ENCODE assay signal across 9 mouse cellular contexts in genomic region chr14:93350906-93351305, GRCm38 (mm10).
A peak's percentile ranks its signal among the peaks of the same experiment; 100 is the strongest.
DNase-seq lines count a peak whose midpoint lies in the region; ATAC-seq and TF ChIP-seq lines count a peak whose summit lies in the region.
"Had no signal": no experiment of that assay in that cellular context is flagged by ENCODE, and none has a peak within 500 bp of the region (broad histone marks: within the 10 kb centered on the region; RNA-seq: fewer than 3 reads in every experiment).

No protein-coding gene starts in this region.

- no peak overlapping the region for H3K4me2 ChIP-seq in midbrain, embryonic 16.5 days (ENCODE audit: low read length)
- no peak overlapping the region for H3K4me2 ChIP-seq in liver, embryonic 12.5 days
- H3K4me2 ChIP-seq: heart, embryonic 15.5 days; stomach, embryonic 15.5 days had no signal

- no peak overlapping the region for H3K27ac ChIP-seq in midbrain, embryonic 16.5 days (ENCODE audit: low read length)
- H3K27ac ChIP-seq in liver, embryonic 12.5 days: no peak overlapping the region
- H3K27ac ChIP-seq: heart, embryonic 15.5 days; stomach, embryonic 15.5 days had no signal

- WGBS in midbrain, embryonic 16.5 days: 28% methylated on average over 6 of the region's 6 CpGs
- WGBS in liver, embryonic 12.5 days (ENCODE audit: insufficient replicate concordance): 73% methylated on average over 6 of the region's 6 CpGs

- DNase-seq in MN1 (ENCODE audit: low spot score): peak; percentile 7
- peak; percentile 65 for DNase-seq in brain, embryonic 14.5 days (ENCODE audit: low read depth)
- peak; percentile 27 to 74 for DNase-seq in frontal cortex, postnatal 36 days (ENCODE audit: low spot score in 2 of 2)
- peak; percentile 41 for DNase-seq in layer of hippocampus, adult 9-10 months (ENCODE audit: low spot score)
- DNase-seq in spleen, postnatal 4 days (ENCODE audit: low spot score in 2 of 2): no peak

- peak; percentile 39; the same call in 1 of the 2 replicates for ATAC-seq in midbrain, embryonic 16.5 days
- ATAC-seq in liver, embryonic 12.5 days: no peak

- no peak for TF ChIP-seq POLR2A in brain, embryonic 14.5 days (IDR thresholded peaks at IDR 0.05; ENCODE audit: borderline replicate concordance, extremely low read depth, insufficient read depth, insufficient read length, poor library complexity, severe bottlenecking)

- H3K36me3 ChIP-seq in midbrain, embryonic 16.5 days (ENCODE audit: control insufficient read depth, insufficient read depth, low read length): no peaks in the 10 kb centered on the region
- H3K36me3 ChIP-seq in liver, embryonic 12.5 days: no peaks in the 10 kb centered on the region
- H3K36me3 ChIP-seq: heart, embryonic 15.5 days; stomach, embryonic 15.5 days had no signal

- no peak overlapping the region for H3K4me3 ChIP-seq in midbrain, embryonic 16.5 days (ENCODE audit: low read depth, low read length)
- no peak overlapping the region for H3K4me3 ChIP-seq in liver, embryonic 12.5 days
- H3K4me3 ChIP-seq: heart, embryonic 15.5 days; stomach, embryonic 15.5 days had no signal

- no peaks in the 10 kb centered on the region for H3K9me3 ChIP-seq in midbrain, embryonic 16.5 days (replicated peaks; ENCODE audit: control insufficient read depth, low read length, poor library complexity, severe bottlenecking)
- H3K9me3 ChIP-seq in liver, embryonic 12.5 days (replicated peaks): no peaks in the 10 kb centered on the region
- H3K9me3 ChIP-seq: heart, embryonic 15.5 days; stomach, embryonic 15.5 days had no signal

- TF ChIP-seq CTCF in brain, embryonic 14.5 days (IDR thresholded peaks at IDR 0.05; ENCODE audit: borderline replicate concordance, extremely low read depth, insufficient read depth, insufficient read length): no peak

- no peak overlapping the region for H3K9ac ChIP-seq in midbrain, embryonic 16.5 days (ENCODE audit: low read depth, low read length)
- no peak overlapping the region for H3K9ac ChIP-seq in liver, embryonic 12.5 days
- H3K9ac ChIP-seq: heart, embryonic 15.5 days; stomach, embryonic 15.5 days had no signal

- no peaks in the 10 kb centered on the region for H3K4me1 ChIP-seq in midbrain, embryonic 16.5 days (ENCODE audit: control insufficient read depth, insufficient read depth, low read length)
- no peaks in the 10 kb centered on the region for H3K4me1 ChIP-seq in liver, embryonic 12.5 days
- H3K4me1 ChIP-seq: stomach, embryonic 15.5 days had no signal

- no peaks in the 10 kb centered on the region for H3K27me3 ChIP-seq in midbrain, embryonic 16.5 days (ENCODE audit: control insufficient read depth, insufficient read depth, low read depth, low read length)
- no peaks in the 10 kb centered on the region for H3K27me3 ChIP-seq in liver, embryonic 12.5 days (replicated peaks)
- H3K27me3 ChIP-seq: heart, embryonic 15.5 days; stomach, embryonic 15.5 days had no signal

Comparison
In these comparisons a context has a peak if more than half of its experiments do, and no peak if none do; other contexts are left out.
1. DNase-seq: peak in MN1 (single experiment), brain, embryonic 14.5 days (single experiment), frontal cortex, postnatal 36 days (2 of 2) and layer of hippocampus, adult 9-10 months (single experiment); none in spleen, postnatal 4 days (0 of 2).